Mouse (Mus musculus): ENCODE results near the gene Gcnt2.
"Not testable (repeated sequence)": the region's sequence is repeated elsewhere in the genome, so short reads cannot be mapped to it uniquely, and the experiment has no call there.

- not testable (repeated sequence) for TF ChIP-seq E2F4 (IDR thresholded peaks at IDR 0.05; ENCODE audit: insufficient read depth); CEBPB (IDR thresholded peaks at IDR 0.05; ENCODE audit: insufficient read depth, poor library complexity, severe bottlenecking); POLR2A (IDR thresholded peaks at IDR 0.05; ENCODE audit: insufficient read length, low read depth); USF1 (IDR thresholded peaks at IDR 0.05; ENCODE audit: low read depth); POLR2AphosphoS2 (IDR thresholded peaks at IDR 0.05; ENCODE audit: insufficient read length, low read depth); MYOD1 (IDR thresholded peaks at IDR 0.05; ENCODE audit: control insufficient read depth in 1 of 3, insufficient read length in 2 of 3, low read depth in 2 of 3); MAX (IDR thresholded peaks at IDR 0.05; ENCODE audit: low read depth); REST (IDR thresholded peaks at IDR 0.05; ENCODE audit: insufficient read depth, insufficient read length); TCF12 (IDR thresholded peaks at IDR 0.05; ENCODE audit: insufficient read depth, poor library complexity, severe bottlenecking)
Measured at GRCm38 (mm10) chr13:40998537-40998936, 139.0 kb downstream of the Gcnt2 start.

Data from myocyte (in vitro differentiated cells).